ENCODE assay signal across 8 mouse cellular contexts in the genomic region with DNA sequence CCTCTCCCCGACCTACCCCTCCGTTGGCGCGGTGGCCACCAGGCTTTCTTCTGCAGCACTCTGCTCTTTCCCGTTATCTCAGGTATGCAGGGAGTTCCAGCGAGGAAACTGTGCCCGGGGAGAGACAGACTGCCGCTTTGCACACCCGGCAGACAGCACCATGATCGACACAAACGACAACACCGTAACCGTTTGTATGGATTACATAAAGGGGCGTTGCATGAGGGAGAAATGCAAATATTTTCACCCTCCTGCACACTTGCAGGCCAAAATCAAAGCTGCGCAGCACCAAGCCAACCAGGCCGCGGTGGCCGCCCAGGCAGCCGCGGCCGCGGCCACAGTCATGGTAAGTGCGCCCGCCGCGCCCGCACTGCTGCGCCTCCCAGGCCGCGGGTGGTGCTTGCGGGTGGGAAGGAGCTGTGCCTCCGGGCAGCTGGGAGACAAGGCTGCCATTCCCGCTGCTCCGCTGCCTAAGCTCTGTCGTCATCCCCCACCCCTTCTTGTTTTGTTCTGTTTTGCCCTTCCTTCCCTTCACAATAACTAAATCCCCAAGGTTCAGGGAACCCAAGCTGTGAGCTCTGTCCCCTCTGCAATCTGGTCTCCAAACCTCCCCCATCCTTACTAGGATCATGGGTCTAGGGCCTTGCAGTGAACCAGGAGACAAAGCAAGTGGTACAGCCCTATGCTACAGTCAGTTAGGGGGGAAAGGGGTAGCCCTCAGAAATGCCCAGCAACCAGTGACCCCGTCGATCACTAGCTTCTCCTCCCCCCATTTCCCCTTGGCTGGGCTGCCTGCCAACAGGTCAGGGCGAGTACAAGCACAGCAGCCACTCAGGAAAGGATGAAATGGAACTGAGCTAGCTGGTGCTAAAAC.
DNase-seq lines count a peak whose midpoint lies in the region; ATAC-seq lines count a peak whose summit lies in the region.

No protein-coding gene starts in this region.

- peaks cover 42% of the 10 kb centered on the region for H3K36me3 ChIP-seq in embryonic facial prominence, embryonic 15.5 days
- H3K36me3 ChIP-seq in midbrain, embryonic 15.5 days (replicated peaks) = no peaks in the 10 kb centered on the region

- peak; percentile 37; the same call in 1 of the 2 replicates for ATAC-seq in embryonic facial prominence, embryonic 15.5 days (ENCODE audit: insufficient number of reproducible peaks, low FRiP score, low TSS enrichment, low read depth)
- ATAC-seq in midbrain, embryonic 15.5 days (replicated peaks) = peak; percentile 84
- no peak for ATAC-seq in erythroblast, adult 5-6 weeks (replicated peaks; ENCODE audit: low FRiP score, poor library complexity, severe bottlenecking)

- 0 out of 2 replicates have a peak overlapping the region, but pooled peaks have one; percentile 8 for H3K4me2 ChIP-seq in embryonic facial prominence, embryonic 15.5 days (replicated peaks)
- peak overlapping the region; percentile 77 for H3K4me2 ChIP-seq in midbrain, embryonic 15.5 days

- peak overlapping the region; percentile 60 for H3K27ac ChIP-seq in embryonic facial prominence, embryonic 15.5 days (replicated peaks)
- peak overlapping the region; percentile 75 for H3K27ac ChIP-seq in midbrain, embryonic 15.5 days

- peaks cover 17% of the 10 kb centered on the region for H3K4me1 ChIP-seq in embryonic facial prominence, embryonic 15.5 days
- H3K4me1 ChIP-seq in midbrain, embryonic 15.5 days = peaks cover 17% of the 10 kb centered on the region

- H3K27me3 ChIP-seq in embryonic facial prominence, embryonic 15.5 days = no peaks in the 10 kb centered on the region
- H3K27me3 ChIP-seq in midbrain, embryonic 15.5 days (replicated peaks) = no peaks in the 10 kb centered on the region

- DNase-seq in adrenal gland, postnatal 10 days = peak; percentile 54
- DNase-seq in adrenal gland, adult 18-20 months (ENCODE audit: low spot score in 2 of 2) = no peak
- peak; percentile 85 for DNase-seq in ZHBTc4 (ENCODE audit: low read depth, low spot score)
- DNase-seq in kidney, postnatal 14 days = peak; percentile 46
- no peak for DNase-seq in thymus, postnatal 36 days

- H3K4me3 ChIP-seq in embryonic facial prominence, embryonic 15.5 days (replicated peaks) = no peak overlapping the region
- H3K4me3 ChIP-seq in midbrain, embryonic 15.5 days = peak overlapping the region; percentile 43

- H3K9me3 ChIP-seq in embryonic facial prominence, embryonic 15.5 days (replicated peaks) = no peaks in the 10 kb centered on the region
- H3K9me3 ChIP-seq in midbrain, embryonic 15.5 days = no peaks in the 10 kb centered on the region

- 28% methylated on average over 34 of the region's 38 CpGs for WGBS in embryonic facial prominence, embryonic 15.5 days
- WGBS in midbrain, embryonic 15.5 days = 4% methylated on average over 38 of the region's 38 CpGs

- H3K9ac ChIP-seq in embryonic facial prominence, embryonic 15.5 days = no peak overlapping the region
- peak overlapping the region; percentile 67 for H3K9ac ChIP-seq in midbrain, embryonic 15.5 days

Comparison
In these comparisons a context has a peak if more than half of its experiments do, and no peak if none do; other contexts are left out.
1. DNase-seq: peak in adrenal gland, postnatal 10 days (single experiment), ZHBTc4 (single experiment) and kidney, postnatal 14 days (single experiment); none in adrenal gland, adult 18-20 months (0 of 2) and thymus, postnatal 36 days (0 of 2).